Mouse (Mus musculus) hindbrain, embryonic 15.5 days (tissue): ENCODE measurements at regions not wholly inside any gene's neighbourhood (a gene's known extent, or its start where the extent isn't known, plus 50 kb on each side); places are given as distances from the start of the nearest gene placed in this dataset.
"Not testable (repeated sequence)": the region's sequence is repeated elsewhere in the genome, so short reads cannot be mapped to it uniquely, and the experiment has no call there.

Source experiments
- ATAC-seq: fragments of 200-750 bp; cut with Nextera tagmentation; 2 replicates; pipeline ENCODE4 v1.8.0; 2017; ENCODE audit warnings: low read depth, moderate number of reproducible peaks, moderate TSS enrichment; ENCODE audit not compliant: low FRiP score
- H3K27ac ChIP-seq: fragments of 300-500 bp; sonication (generic); replicated peaks from 2 replicates; pipeline ENCODE4 v1.5.1; 2015; ENCODE audit warnings: mild to moderate bottlenecking, inconsistent platforms
- H3K27me3 ChIP-seq: fragments of 300-500 bp; sonication (generic); 2 replicates; pipeline ENCODE4 v1.6.1; 2015; ENCODE audit warnings: control low read depth, inconsistent platforms
- H3K36me3 ChIP-seq: fragments of 300-500 bp; sonication (generic); 2 replicates; pipeline ENCODE4 v1.6.1; 2015; ENCODE audit warnings: control low read depth, inconsistent platforms
- H3K4me1 ChIP-seq: fragments of 300-500 bp; sonication (generic); replicated peaks from 2 replicates; pipeline ENCODE4 v1.6.1; 2015; ENCODE audit warnings: control low read depth, inconsistent platforms
- H3K4me2 ChIP-seq: fragments of 300-500 bp; sonication (generic); 2 replicates; pipeline ENCODE4 v1.6.1; 2015; ENCODE audit warnings: moderate library complexity, mild to moderate bottlenecking, inconsistent platforms
- H3K4me3 ChIP-seq: fragments of 300-500 bp; sonication (generic); 2 replicates; pipeline ENCODE4 v1.5.1; 2015; ENCODE audit warnings: mild to moderate bottlenecking, inconsistent platforms
- H3K9ac ChIP-seq: fragments of 300-500 bp; sonication (generic); 2 replicates; pipeline ENCODE4 v1.6.1; 2015; ENCODE audit warnings: inconsistent platforms
- H3K9me3 ChIP-seq: fragments of 300-500 bp; sonication (generic); 2 replicates; pipeline ENCODE4 v1.6.1; 2016; ENCODE audit warnings: control low read depth, inconsistent platforms
- WGBS: fragments of 180-500 bp; shearing (Covaris S2); methylation state at CpG from one replicate; pipeline ENCODE4 v1.1.7; 2015; 5-methylcytosine and 5-hydroxymethylcytosine counted together

DNA sequence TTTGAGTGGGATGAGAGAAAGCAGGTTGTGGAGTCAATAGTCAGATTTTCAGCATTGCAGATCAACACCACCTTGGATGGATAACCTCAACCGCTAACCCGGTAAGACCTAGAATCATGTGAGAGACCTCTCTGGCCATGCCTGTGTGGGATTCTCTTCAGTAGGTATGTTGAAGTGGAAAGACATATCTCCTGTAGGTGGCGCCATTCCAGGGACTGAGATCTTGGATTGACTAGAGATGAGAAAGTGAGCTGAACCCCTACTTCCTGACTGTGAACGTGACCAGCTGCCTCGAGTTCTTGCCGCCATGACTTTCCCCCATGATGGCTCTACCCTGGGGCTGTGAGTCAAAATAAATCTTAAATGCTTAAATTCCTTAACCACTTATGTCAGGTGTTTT is 102.7 kb downstream of the Eva1a start:
- Histone ChIP-seq H3K9me3 (no peaks in the 10 kb centered on the region), H3K9ac (no peak overlapping the region), H3K4me1 (no peaks in the 10 kb centered on the region), H3K27ac (no peak overlapping the region), H3K4me2 (no peak overlapping the region), H3K36me3 (no peaks in the 10 kb centered on the region), H3K27me3 (no peaks in the 10 kb centered on the region), H3K4me3 (no peak overlapping the region)
- 87% methylated on average over 6 of the region's 6 CpGs for WGBS
- no peak for ATAC-seq

GRCm38 (mm10) chr6:82150051-82150450 is 109.2 kb downstream of the Eva1a start:
- Histone ChIP-seq H3K4me1 (no peaks in the 10 kb centered on the region), H3K9me3 (no peaks in the 10 kb centered on the region), H3K9ac (no peak overlapping the region), H3K36me3 (no peaks in the 10 kb centered on the region), H3K4me2 (no peak overlapping the region), H3K27me3 (no peaks in the 10 kb centered on the region), H3K4me3 (no peak overlapping the region), H3K27ac (no peak overlapping the region)
- 77% methylated on average over 2 of the region's 2 CpGs for WGBS
- no peak for ATAC-seq

DNA sequence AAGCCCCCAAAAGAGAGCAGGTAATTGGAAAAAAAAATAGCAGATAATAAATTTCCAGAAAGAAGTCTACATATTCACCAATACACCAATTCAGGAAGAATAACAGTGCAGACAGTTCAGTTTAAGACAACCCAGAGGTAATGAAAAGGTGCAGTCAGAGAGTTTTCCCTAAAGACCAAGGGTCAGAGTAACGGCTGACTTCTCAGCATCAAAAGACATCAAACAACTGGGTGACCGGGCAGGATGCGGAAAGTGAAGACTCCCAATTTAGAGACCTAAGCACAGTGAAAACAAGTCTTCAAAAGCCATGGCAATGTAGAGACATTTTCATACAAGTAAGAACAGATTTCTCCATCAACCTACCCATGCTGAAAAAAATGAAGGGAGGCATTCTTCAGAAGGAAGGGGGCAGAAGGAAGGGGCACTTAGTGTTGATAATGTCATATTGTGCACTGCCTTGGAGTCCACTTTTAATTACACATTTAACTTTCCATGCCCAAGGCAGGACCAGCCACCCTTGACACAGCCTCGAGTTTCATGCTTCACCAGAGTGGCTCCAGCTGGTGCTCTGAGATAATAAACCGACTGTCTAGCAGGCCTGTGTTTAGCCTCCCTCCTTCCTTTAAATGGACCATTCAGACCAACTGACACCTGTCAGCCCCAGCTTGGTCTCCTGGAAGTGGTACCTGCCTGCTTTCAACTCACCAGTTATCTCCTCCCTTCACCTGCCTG is 129.7 kb downstream of the Eva1a start:
- H3K9me3 ChIP-seq: no peaks in the 10 kb centered on the region
- no peak overlapping the region for H3K9ac ChIP-seq
- ATAC-seq: no peak

DNA sequence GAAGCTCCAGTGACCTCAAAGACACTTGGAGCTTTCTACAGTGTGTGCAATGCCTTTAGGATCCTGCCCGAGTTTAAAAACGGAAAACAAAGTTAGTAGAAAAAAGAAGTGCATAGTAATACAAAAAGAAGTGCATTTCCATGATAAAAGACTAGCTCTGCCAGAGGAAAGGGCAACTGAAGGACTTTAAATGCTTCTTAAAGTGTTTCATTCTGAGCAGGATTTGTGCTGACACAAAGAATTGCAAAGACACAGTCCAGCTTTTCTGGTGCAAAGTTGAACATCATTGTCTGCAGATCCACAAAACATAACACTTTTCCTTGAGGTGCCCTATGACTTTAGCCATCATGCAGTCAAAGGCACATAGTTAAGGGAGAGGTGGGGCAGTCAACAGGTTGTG is 134.1 kb downstream of the Eva1a start:
- H3K9ac ChIP-seq: no peak overlapping the region
- no peaks in the 10 kb centered on the region for H3K27me3 ChIP-seq
- H3K36me3 ChIP-seq: no peaks in the 10 kb centered on the region
- no peak for ATAC-seq
- H3K4me2 ChIP-seq: no peak overlapping the region
- WGBS: 14% methylated on average over 2 of the region's 2 CpGs
- H3K4me3 ChIP-seq: no peak overlapping the region
- no peaks in the 10 kb centered on the region for H3K9me3 ChIP-seq
- no peak overlapping the region for H3K27ac ChIP-seq
- H3K4me1 ChIP-seq: no peaks in the 10 kb centered on the region

More for the DNA sequence above, 129.7 kb downstream of the Eva1a start:
- H3K4me3 ChIP-seq: no peak overlapping the region
- no peak overlapping the region for H3K27ac ChIP-seq
- H3K4me2 ChIP-seq: no peak overlapping the region
- no peaks in the 10 kb centered on the region for H3K4me1 ChIP-seq
- no peaks in the 10 kb centered on the region for H3K36me3 ChIP-seq
- 50% methylated on average over 5 of the region's 5 CpGs for WGBS
- H3K27me3 ChIP-seq: no peaks in the 10 kb centered on the region

GRCm38 (mm10) chr6:82200130-82200529 is 159.3 kb downstream of the Eva1a start:
- H3K9me3 ChIP-seq: no peaks in the 10 kb centered on the region
- H3K4me3 ChIP-seq: no peak overlapping the region
- ATAC-seq: no peak
- WGBS: 92% methylated on average over 7 of the region's 7 CpGs
- no peaks in the 10 kb centered on the region for H3K27me3 ChIP-seq
- no peaks in the 10 kb centered on the region for H3K4me1 ChIP-seq
- H3K4me2 ChIP-seq: no peak overlapping the region
- H3K27ac ChIP-seq: no peak overlapping the region
- no peak overlapping the region for H3K9ac ChIP-seq
- no peaks in the 10 kb centered on the region for H3K36me3 ChIP-seq

- Histone ChIP-seq H3K36me3 (no peaks in the 10 kb centered on the region), H3K4me1 (no peaks in the 10 kb centered on the region), H3K9me3 (no peaks in the 10 kb centered on the region), H3K9ac (no peak overlapping the region), H3K4me2 (no peak overlapping the region), H3K27me3 (no peaks in the 10 kb centered on the region), H3K27ac (no peak overlapping the region), H3K4me3 (no peak overlapping the region)
- WGBS: 81% methylated on average over 8 of the region's 8 CpGs
- ATAC-seq: no peak
Measured at GRCm38 (mm10) chr6:82204821-82205566, 164.2 kb downstream of the Eva1a start.

DNA sequence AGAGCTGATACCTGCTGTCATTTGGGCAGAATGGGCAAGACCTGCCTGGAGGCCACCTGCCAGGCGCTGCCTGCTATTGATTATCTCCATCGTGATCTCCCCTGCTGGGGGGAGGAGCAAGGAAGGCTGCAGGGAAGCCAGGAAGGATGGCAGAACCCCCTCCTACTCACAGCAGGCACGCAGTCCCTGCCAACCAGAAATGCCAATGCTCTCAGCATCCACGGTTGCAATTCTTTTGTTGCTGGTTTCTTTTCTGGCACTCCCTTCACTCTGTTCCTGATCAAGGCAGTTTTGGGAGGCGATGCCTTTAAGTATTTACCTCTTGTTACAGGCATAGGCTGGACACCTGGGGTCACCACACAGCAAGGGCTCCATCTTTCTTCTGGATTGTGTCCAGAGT is 164.3 kb upstream of the Tacr1 start:
- Histone ChIP-seq H3K4me1 (peaks cover 6% of the 10 kb centered on the region; the same call in 1 of the 2 replicates), H3K4me3 (no peak overlapping the region), H3K27ac (no peak overlapping the region), H3K9ac (no peak overlapping the region), H3K4me2 (no peak overlapping the region), H3K36me3 (no peaks in the 10 kb centered on the region), H3K27me3 (no peaks in the 10 kb centered on the region), H3K9me3 (no peaks in the 10 kb centered on the region)
- WGBS: 24% methylated on average over 5 of the region's 5 CpGs
- ATAC-seq: no peak

GRCm38 (mm10) chr6:82240584-82241245 is 161.4 kb upstream of the Tacr1 start:
- Histone ChIP-seq H3K4me1 (peaks cover 6% of the 10 kb centered on the region; the same call in 1 of the 2 replicates), H3K9me3 (no peaks in the 10 kb centered on the region), H3K4me2 (no peak overlapping the region), H3K4me3 (no peak overlapping the region), H3K36me3 (no peaks in the 10 kb centered on the region), H3K27ac (no peak overlapping the region), H3K27me3 (no peaks in the 10 kb centered on the region), H3K9ac (no peak overlapping the region)
- 58% methylated on average over 7 of the region's 7 CpGs for WGBS
- no peak; the same call in 1 of the 2 replicates for ATAC-seq

- not testable (repeated sequence) for ATAC-seq, H3K9ac ChIP-seq, H3K4me1 ChIP-seq, H3K27me3 ChIP-seq, H3K4me3 ChIP-seq, H3K4me2 ChIP-seq, H3K9me3 ChIP-seq, H3K36me3 ChIP-seq, H3K27ac ChIP-seq
- 73% methylated on average over 1 of the region's 1 CpGs for WGBS
Measured at GRCm38 (mm10) chr6:82247652-82248051, 154.5 kb upstream of the Tacr1 start.

DNA sequence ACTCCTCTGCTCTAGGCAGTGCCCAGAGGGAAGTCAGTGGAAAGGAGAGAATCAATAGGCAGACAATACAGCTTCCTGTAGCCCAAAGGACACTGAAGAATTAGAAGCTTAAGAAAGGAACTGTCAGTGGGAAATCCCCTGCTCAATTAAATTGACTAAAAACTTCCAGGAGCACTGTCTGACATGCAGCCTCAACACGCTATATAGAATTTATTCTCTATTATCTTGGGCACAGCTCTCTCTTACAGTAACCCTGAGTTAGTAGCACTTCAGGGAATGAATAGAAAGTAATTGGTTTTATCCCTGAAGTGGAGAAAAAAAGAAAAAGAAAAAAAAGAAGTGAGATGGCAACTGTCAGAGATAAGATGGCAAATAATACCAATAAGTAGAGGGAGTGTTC is 117.6 kb upstream of the Tacr1 start:
- H3K4me2 ChIP-seq: no peak overlapping the region
- H3K27ac ChIP-seq: no peak overlapping the region
- no peak overlapping the region for H3K4me3 ChIP-seq
- no peaks in the 10 kb centered on the region for H3K36me3 ChIP-seq
- no peaks in the 10 kb centered on the region for H3K27me3 ChIP-seq
- ATAC-seq: no peak
- no peaks in the 10 kb centered on the region for H3K9me3 ChIP-seq
- 60% methylated on average over 1 of the region's 1 CpGs for WGBS
- peaks cover 7% of the 10 kb centered on the region for H3K4me1 ChIP-seq
- H3K9ac ChIP-seq: no peak overlapping the region

GRCm38 (mm10) chr6:82285233-82285632 is 116.9 kb upstream of the Tacr1 start:
- Histone ChIP-seq H3K27me3 (no peaks in the 10 kb centered on the region), H3K4me1 (peaks cover 7% of the 10 kb centered on the region), H3K9me3 (no peaks in the 10 kb centered on the region), H3K27ac (peak overlapping the region; percentile 13; the same call in 1 of the 2 replicates), H3K4me3 (no peak overlapping the region), H3K36me3 (no peaks in the 10 kb centered on the region), H3K9ac (0 out of 2 replicates have a peak overlapping the region, but pooled peaks have one; percentile 13), H3K4me2 (0 out of 2 replicates have a peak overlapping the region, but pooled peaks have one; percentile 17)
- ATAC-seq: peak; percentile 69; the same call in 1 of the 2 replicates
- 24% methylated on average over 6 of the region's 6 CpGs for WGBS

- H3K9me3 ChIP-seq: no peaks in the 10 kb centered on the region
- no peak for ATAC-seq
- no peak overlapping the region for H3K27ac ChIP-seq
- no peaks in the 10 kb centered on the region for H3K27me3 ChIP-seq
- WGBS: 96% methylated on average over 1 of the region's 1 CpGs
- H3K36me3 ChIP-seq: no peaks in the 10 kb centered on the region
- no peak overlapping the region for H3K4me3 ChIP-seq
- H3K9ac ChIP-seq: no peak overlapping the region
- H3K4me1 ChIP-seq: peaks cover 5% of the 10 kb centered on the region; the same call in 1 of the 2 replicates
- no peak overlapping the region for H3K4me2 ChIP-seq
Measured at GRCm38 (mm10) chr6:82293507-82293906, 108.6 kb upstream of the Tacr1 start.
